Mouse (Mus musculus): ENCODE measurements around the gene Vapa.

Gene Vapa

GRCm38 (mm10) chr17:65639144-65639543 is 25.8 kb upstream of the Vapa start:
- TF ChIP-seq GATA4 (IDR thresholded peaks at IDR 0.05; ENCODE audit: insufficient replicate concordance, low read length) = no peak

- no peak for TF ChIP-seq GATA4 (IDR thresholded peaks at IDR 0.05; ENCODE audit: insufficient replicate concordance, low read length)
Observed at GRCm38 (mm10) chr17:65635715-65636360, 22.5 kb upstream of the Vapa start.

- TF ChIP-seq GATA4 (IDR thresholded peaks at IDR 0.05; ENCODE audit: insufficient replicate concordance, low read length) = no peak
Observed at GRCm38 (mm10) chr17:65629943-65630342, 16.6 kb upstream of the Vapa start.

GRCm38 (mm10) chr17:65626301-65626700 is 12.9 kb upstream of the Vapa start:
- TF ChIP-seq GATA4 (IDR thresholded peaks at IDR 0.05; ENCODE audit: insufficient replicate concordance, low read length) = no peak

- TF ChIP-seq GATA4 (IDR thresholded peaks at IDR 0.05; ENCODE audit: insufficient replicate concordance, low read length) = no peak
Observed at GRCm38 (mm10) chr17:65625563-65625962, 12.2 kb upstream of the Vapa start.

GRCm38 (mm10) chr17:65623130-65623529 is 9.8 kb upstream of the Vapa start:
- peak; percentile 73; the same call in 1 of the 2 replicates for TF ChIP-seq GATA4 (IDR thresholded peaks at IDR 0.05; ENCODE audit: insufficient replicate concordance, low read length)

GRCm38 (mm10) chr17:65618431-65618830 is 5.1 kb upstream of the Vapa start:
- no peak for TF ChIP-seq GATA4 (IDR thresholded peaks at IDR 0.05; ENCODE audit: insufficient replicate concordance, low read length)

GRCm38 (mm10) chr17:65615678-65616077 is 2.3 kb upstream of the Vapa start:
- TF ChIP-seq GATA4 (IDR thresholded peaks at IDR 0.05; ENCODE audit: insufficient replicate concordance, low read length) = no peak

- TF ChIP-seq GATA4 (IDR thresholded peaks at IDR 0.05; ENCODE audit: insufficient replicate concordance, low read length) = no peak
Observed at GRCm38 (mm10) chr17:65614431-65614830, 1.1 kb upstream of the Vapa start.

- TF ChIP-seq GATA4 (IDR thresholded peaks at IDR 0.05; ENCODE audit: insufficient replicate concordance, low read length) = no peak
Observed at GRCm38 (mm10) chr17:65613142-65613462, 253 bp downstream of the Vapa start.

GRCm38 (mm10) chr17:65612391-65613141 is 789 bp downstream of the Vapa start:
- TF ChIP-seq GATA4 (IDR thresholded peaks at IDR 0.05; ENCODE audit: insufficient replicate concordance, low read length) = no peak

- no peak for TF ChIP-seq GATA4 (IDR thresholded peaks at IDR 0.05; ENCODE audit: insufficient replicate concordance, low read length)
Observed at GRCm38 (mm10) chr17:65611721-65612120, 1.6 kb downstream of the Vapa start.

GRCm38 (mm10) chr17:65608743-65609142 is 4.6 kb downstream of the Vapa start:
- TF ChIP-seq GATA4 (IDR thresholded peaks at IDR 0.05; ENCODE audit: insufficient replicate concordance, low read length) = peak; percentile 95

- no peak for TF ChIP-seq GATA4 (IDR thresholded peaks at IDR 0.05; ENCODE audit: insufficient replicate concordance, low read length)
Observed at GRCm38 (mm10) chr17:65608312-65608687, 5.1 kb downstream of the Vapa start.

GRCm38 (mm10) chr17:65607574-65608311 is 5.6 kb downstream of the Vapa start:
- TF ChIP-seq GATA4 (IDR thresholded peaks at IDR 0.05; ENCODE audit: insufficient replicate concordance, low read length) = no peak

GRCm38 (mm10) chr17:65606014-65606413 is 7.3 kb downstream of the Vapa start:
- no peak for TF ChIP-seq GATA4 (IDR thresholded peaks at IDR 0.05; ENCODE audit: insufficient replicate concordance, low read length)

Measured in liver, adult (tissue).